Mouse (Mus musculus) ovary, postnatal 14 days (tissue): ENCODE results near the gene Sis.

Experiments used
- DNase-seq: peaks from one replicate; pipeline ENCODE4 v3.0.0; 2022; ENCODE audit warnings: low spot score

Gene Sis

DNA sequence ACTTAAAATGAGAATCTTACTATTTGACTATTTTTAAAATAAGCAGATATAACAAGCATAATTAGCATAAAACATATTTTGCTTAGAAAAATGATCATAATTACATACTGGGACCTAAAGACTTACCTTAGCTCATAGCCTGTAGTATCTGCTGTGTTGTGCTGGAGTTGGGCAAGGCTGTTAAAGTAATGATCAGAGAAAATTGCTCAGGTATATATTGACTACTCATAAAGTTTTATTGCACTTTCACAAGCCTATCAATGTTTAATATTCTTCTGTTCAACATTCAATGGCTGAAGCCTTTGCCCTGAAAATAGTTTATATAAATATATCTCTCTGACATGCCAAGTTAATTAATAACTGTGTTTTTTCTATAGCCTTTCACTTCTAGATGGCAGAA lies at the start of gene Sis:
Sis (minus strand) TSS at position 189 of the 400 bp plus-strand sequence.
- no peak for DNase-seq

DNA sequence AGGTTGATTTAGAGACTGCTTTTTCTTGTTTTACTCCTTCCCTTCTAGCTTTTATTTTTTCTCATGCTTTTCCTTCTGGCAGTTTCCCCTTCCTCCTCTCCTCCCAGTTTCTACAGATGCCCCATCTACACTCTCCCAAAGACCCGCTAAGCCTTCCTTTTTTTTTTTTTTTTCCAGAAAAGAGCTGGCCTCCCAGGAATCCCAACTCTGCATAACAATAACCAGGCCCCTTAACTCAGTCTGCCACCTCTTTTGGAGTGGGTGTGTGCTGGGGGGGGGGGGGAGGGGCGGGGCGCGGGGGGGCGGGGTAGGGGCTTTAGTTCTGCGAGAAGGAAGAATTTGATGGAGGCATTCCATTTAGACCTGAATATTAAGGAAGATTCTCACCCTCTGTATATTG lies 38.4 kb upstream of the Sis start:
- DNase-seq, result no peak

DNA sequence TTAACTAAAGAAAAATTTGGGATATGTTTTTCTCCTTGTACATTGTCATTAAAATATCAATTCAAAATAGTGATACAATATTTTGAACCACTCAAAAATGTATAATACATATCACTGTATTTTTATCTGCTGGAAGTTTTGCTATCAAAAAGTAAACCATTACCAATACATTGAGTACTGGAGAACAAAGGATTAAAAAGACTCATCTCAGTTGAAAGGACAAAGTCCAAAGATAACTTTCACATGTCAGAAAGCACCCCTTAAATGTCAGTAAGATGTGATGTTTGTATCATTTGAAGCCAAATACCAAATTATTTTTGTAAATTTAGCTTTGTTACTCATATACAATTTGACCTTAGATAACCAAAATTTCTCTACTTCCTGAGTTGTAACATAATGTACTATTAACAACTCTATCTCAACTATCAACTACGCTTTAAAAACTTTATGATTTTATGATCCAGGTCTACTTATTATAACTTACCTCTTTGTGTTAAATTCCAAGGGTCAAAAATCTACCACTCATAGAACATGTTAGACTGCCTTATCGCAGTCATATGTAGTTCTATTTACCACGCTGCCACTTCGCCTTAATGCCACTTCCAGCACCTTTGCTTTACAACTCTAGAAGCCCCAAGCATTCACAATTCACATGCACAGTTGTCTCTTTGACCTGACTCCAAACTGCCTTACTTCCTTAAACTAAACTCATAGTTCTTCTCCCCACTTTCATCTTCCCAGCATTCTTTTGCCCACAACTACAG lies 35.5 kb upstream of the Sis start:
- no peak for DNase-seq

DNA sequence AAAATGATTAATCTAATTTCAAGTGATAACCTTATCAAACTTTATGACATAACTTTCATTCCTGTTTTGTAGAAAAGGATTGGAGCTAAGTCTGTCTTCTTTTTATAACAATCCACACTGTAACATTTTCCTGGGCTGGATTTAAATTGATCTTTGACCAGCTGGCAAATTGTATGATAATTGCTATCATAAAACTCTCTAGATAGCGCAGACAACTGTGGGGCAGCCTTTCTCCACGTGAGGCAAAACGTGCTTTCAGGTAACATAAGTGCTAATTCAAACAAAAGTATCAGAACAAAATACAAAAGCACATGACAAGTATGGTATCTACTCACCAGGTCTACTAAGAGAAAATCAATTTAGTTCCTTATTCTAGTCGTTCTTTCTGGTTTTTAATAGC lies 29.9 kb upstream of the Sis start:
- DNase-seq, result no peak

DNA sequence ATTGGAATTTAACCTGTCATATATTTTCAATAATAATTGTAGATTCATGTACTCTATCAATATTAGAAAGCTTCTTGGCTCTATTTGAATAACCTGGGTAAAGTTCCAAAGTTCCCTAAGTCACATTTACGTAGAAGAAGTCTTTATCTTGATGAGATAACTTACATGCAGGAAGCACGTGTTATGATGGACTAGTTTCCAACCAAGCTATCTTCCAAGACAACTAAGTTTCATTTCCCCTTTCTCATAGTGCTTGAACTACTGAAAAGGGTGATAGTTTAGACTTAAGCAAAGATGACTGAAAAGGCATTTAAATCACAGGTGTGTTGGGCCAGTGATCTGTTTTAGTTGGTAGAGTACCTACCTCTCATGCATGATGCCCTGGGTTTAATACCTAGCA lies 23.3 kb upstream of the Sis start:
- DNase-seq, result no peak

DNA sequence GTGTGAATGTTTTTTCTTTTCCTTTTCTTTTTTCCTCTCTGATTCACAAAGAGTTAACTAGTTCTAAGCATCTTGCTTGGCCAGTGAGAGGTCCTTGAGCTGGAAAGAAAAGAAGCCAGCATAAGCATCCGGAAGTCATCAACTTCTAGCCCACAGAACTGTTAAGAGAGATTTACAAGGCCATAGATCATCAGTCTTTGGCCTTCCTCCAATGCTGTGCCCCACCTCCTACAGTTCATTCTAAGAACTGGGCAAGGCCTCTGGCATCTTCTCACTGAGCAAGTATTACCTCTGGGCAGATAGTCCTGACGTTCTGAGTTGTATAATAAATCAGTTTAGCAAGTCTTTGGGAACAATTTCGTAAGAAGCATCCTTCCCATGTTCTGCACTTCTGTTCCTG lies 8.9 kb upstream of the Sis start:
- peak; percentile 0 for DNase-seq

DNA sequence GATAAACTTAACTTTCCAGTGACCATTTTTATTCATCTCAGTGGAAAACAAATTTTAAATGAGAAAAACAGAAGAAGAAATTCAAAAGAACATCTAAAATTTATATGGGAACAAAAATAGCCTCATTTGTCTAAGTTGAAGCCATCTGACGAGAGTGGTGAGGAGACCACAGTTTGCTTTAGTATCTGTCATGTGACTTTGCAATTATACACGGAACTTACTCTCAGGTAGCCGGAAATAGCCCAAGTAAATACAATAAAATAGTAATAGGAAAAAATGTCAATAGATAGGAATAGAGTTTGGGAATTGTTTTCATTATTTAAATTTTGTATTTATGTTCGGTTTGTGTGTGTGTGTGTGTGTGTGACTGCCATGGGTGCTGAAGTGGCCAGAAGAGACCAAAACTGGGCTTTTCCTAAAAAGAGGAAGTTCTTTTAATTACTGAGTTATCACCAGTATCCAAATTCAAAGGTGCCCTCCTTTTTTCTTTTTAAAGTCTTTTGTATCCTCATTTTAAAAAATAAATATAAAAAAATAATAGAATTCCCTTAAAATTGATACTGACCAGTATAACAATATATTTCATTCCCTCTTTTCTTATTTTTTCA lies 48.6 kb downstream of the Sis start:
- DNase-seq, result no peak

DNA sequence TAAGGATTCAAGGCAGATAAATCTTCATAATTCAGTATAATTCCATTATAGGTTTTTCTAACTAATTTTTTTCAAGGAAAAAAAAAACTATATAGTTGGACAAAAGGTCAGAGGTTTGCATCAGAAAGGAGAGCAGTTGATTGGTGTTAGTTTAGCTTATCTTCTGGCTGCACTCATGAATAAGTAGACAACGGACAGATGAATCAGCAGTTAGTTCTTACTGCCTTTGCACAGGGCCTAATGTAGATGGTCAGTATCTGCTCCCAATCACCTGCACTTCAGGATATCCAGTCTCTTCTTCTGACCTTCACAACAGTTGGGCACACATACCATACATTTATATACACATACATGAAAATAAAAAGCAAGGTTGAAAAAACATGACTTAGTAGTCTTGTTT lies 85.2 kb downstream of the Sis start:
- no peak for DNase-seq

DNA sequence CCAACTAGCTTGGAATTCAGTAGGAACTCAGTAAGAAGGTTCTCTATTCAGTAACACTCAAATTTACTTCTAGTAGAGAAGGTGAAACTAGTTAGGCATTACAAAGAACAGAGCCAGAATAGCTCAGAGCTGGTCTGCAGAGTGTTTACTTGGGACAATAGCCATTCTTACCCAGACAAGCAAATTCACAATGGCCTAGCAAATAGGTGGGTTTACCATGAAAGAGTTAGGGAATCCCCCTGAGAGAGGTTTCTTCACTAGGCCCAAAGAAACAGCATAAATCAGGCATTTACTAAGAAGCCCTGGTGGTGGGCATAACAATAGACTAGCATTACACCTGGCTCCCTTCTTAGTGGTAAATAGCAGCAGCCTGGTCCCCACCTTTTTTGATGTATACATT lies 99.5 kb downstream of the Sis start:
- no peak for DNase-seq

DNA sequence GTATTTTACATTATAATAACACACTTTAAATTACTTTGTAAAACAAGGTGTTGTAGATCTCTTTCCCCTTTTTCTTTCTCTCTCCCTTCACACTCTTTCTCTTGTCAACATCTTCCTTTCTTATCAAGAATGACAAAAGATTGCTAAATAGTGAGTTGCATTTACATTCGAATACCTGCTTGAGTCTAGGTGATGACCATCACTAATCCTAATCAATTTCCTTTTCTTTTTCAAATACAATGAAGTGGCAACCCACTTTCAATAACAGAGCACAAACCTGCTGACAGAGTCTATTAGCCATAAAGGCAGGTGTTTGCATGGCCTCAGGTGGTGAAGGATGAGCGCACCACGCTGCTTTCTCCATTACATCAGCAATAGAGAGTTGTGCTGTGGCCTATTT lies 108.9 kb downstream of the Sis start:
- DNase-seq, result no peak

DNA sequence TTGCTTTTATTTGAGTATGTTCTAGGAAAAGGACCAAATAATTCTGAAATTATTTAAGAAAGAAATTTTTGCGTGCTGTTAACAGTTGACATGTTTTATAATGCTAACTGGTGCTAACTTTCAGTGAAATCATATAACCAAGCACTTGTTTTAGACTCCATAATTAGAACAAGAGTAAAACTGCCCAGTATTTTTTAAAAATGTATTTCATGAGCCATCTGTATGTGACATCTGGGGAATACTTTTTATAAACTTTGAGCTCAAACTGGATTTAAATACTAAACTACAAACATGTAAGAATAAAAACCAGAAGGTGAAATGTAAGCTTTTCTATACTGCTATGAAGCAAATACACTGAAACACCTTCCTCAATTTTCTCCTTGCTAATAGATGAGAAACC lies 112.3 kb downstream of the Sis start:
- DNase-seq, result no peak

DNA sequence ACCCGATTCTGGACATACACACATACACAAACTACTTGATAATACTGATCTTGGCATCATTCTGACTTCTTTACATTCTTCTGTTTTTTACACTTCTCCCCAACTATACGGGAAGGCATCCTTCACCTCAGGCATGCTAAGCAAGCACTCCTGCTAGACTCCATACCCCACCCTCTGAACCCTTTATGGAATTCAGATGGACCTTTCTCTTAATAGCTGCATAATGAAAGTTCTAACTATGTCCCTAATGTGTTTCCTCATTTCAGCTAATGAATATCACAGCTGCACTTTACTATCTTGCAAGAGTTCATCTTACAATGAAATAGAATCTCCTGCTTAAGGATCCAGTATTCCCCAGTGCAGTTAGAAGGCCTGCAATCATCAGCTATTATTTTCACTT lies 127.0 kb downstream of the Sis start:
- DNase-seq, result no peak
